Mouse (Mus musculus) E14TG2a.4 (cell line): ENCODE measurements around the gene Stk38.

Source experiments
- H3K27me3 ChIP-seq: 2 replicates; pipeline ENCODE4 v1.6.1; 2014; ENCODE audit warnings: low read length, control low read depth; ENCODE audit not compliant: insufficient read depth
- H3K36me3 ChIP-seq: 2 replicates; pipeline ENCODE4 v1.6.1; 2014; ENCODE audit warnings: low read length, control low read depth; ENCODE audit not compliant: insufficient read depth
- H3K4me1 ChIP-seq: replicated peaks from 2 replicates; pipeline ENCODE4 v1.6.1; 2014; ENCODE audit warnings: low read depth, low read length, control low read depth
- H3K4me3 ChIP-seq: replicated peaks from 2 replicates; pipeline ENCODE4 v1.5.1; 2014; ENCODE audit warnings: mild to moderate bottlenecking, low read length
- H3K9me3 ChIP-seq: 2 replicates; pipeline ENCODE4 v1.6.1; 2014; ENCODE audit warnings: low read length, control low read depth
- CTCF ChIP-seq: conservative IDR thresholded peaks from 2 replicates; pipeline ENCODE4 v1.5.1; 2014; ENCODE audit warnings: low read length
- NANOG ChIP-seq: IDR thresholded peaks from 2 replicates; pipeline ENCODE4 v1.6.1; 2014; ENCODE audit warnings: borderline replicate concordance, low read length, mixed read lengths
- POU5F1 ChIP-seq: IDR thresholded peaks from 2 replicates; pipeline ENCODE4 v1.6.1; 2014; ENCODE audit warnings: low read length, borderline replicate concordance

Gene Stk38

DNA sequence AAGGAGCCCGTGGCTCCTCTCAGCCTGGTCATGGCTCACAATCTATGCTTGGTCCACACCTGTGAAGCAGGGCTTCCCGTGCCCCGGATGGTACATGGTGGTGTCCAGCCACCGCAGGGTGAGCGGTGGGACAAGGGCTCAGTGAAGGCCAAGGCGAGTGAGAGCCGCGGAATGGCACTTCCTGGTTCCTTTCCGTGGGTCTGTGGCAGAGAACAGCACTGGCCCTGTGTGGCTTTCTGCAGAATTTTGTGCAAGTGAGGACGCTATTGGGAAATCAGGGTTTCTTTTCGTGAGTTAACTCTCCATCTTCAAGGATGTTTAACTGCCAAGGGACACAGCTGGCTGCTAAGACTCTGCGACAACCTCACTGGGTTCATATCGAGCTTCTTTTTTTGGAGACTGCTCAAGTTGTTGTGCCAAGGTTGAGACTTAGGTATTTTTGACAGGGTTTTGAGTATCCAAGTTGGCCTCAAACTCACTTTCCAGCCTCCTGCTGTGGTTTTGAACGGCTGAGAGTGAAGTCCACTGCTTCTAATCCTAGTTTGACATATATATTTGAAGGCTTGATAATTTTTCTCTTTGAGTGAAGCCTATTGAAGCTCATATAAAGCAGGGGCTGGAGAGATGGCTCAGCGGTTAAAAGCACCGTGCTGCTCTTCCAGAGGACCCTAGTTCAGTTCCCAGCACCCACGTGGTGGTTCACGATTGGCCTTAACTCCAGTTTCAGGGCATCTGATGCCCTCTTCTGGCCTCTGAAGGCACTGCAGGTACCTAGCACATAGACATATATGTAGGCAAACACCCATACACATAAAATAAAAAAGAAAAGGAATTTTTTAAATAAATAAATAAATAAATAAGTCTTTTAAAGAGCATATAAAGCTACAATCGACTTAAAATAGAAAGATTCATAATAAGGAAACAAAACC, 60.5 kb downstream of the Stk38 start:
- H3K4me1 ChIP-seq: peaks cover 29% of the 10 kb centered on the region
- TF ChIP-seq CTCF (peak; percentile 49), POU5F1 (no peak)
- peaks cover 7% of the 10 kb centered on the region for H3K9me3 ChIP-seq
- H3K27me3 ChIP-seq: no peaks in the 10 kb centered on the region
- H3K4me3 ChIP-seq: no peak overlapping the region
- H3K36me3 ChIP-seq: no peaks in the 10 kb centered on the region

DNA sequence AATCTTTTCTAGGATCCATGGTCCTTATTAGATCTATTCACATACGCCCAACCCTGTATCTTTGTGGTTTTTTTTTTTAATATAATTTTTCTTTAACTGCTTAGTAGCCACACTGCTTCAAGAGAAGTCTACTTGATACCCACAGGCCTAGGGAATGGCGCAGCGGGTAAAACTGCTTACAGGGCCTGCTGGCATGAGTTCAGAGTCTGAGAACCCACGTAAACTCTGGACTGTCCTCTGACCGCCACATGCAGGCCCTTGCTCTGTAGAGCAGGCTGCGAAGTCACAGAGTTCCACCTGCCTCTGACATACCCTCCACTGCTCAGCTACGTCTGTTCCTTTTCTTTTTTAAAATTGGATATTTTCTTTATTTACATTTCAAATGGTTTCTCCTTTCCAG, 63.3 kb downstream of the Stk38 start:
- TF ChIP-seq POU5F1: no peak
- no peak for TF ChIP-seq NANOG
- TF ChIP-seq CTCF: no peak
- Histone ChIP-seq H3K36me3 (no peaks in the 10 kb centered on the region), H3K27me3 (no peaks in the 10 kb centered on the region), H3K9me3 (peaks cover 32% of the 10 kb centered on the region), H3K4me1 (peaks cover 21% of the 10 kb centered on the region), H3K4me3 (no peak overlapping the region)

- Histone ChIP-seq H3K9me3 (peaks cover 37% of the 10 kb centered on the region), H3K4me3 (no peak within 1 kb of the TSS), H3K36me3 (no peaks in the 10 kb centered on the region), H3K4me1 (peaks cover 21% of the 10 kb centered on the region), H3K27me3 (no peaks in the 10 kb centered on the region)
- no peak for TF ChIP-seq CTCF
- TF ChIP-seq NANOG: no peak
- TF ChIP-seq POU5F1: no peak
Measured at GRCm38 (mm10) chr17:28943740-28944139, 64.1 kb downstream of the Stk38 start, which contains the start of gene Pxt1. TSS of gene Pxt1 (minus strand) at chr17:28943840.

DNA sequence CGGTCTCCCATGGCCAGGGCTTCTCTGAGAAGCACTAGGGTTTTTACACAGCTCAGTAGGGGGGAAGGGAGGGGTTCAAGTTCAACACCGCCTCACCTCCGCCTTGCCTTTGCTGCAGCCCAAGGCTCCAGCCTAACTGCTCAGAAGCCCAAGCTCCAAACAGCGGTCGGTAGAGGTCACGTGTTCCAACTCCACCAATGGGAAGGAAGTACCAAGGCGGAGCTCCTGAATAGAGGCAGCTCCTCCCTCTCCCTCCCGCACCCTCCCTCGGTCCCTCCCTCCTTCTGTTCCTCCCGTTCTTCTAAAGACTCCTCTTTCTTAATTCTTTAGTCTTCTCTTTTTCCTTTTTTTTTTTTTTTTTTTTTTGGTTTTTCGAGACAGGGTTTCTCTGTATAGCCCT, 65.7 kb downstream of the Stk38 start:
- H3K4me3 ChIP-seq: no peak overlapping the region
- TF ChIP-seq NANOG (no peak), CTCF (no peak), POU5F1 (no peak)
- no peaks in the 10 kb centered on the region for H3K36me3 ChIP-seq

DNA sequence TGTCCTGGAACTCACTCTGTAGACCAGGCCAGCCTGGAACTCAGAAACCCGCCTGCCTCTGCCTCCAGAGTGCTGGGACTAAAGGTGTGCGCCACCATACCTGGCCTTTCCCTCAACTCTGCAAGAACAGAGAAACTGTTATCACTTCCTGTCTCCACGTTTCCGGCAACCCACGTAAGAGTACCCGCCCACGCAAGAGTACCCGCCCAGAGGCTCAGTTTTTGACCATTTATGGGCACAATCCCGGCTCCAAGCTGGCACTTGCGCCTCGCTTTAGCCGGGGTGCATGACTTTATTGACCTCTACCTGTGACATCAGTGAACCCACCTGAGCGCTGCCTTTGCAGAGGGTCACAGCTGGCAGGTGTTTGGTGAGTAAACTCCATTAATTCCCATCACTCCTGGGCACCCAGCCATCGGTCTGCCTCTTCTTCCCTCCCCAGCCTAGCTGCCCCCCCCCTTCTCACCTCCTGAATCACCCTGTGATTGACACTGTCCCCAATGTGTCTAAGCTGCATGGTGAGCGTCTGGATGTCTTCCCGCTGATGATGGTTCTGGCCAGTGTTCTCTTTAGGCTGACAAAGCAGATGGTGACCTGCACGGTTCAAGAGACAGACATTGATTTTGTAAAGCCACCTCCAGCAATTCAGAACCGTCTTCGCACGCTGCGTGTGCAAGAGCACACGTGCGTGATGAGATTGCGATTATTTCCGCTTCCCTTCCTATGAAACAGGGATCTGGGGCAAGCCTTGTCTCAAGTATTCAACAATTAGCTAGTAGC, 66.8 kb downstream of the Stk38 start:
- H3K36me3 ChIP-seq: no peaks in the 10 kb centered on the region
- peaks cover 18% of the 10 kb centered on the region for H3K4me1 ChIP-seq
- peaks cover 53% of the 10 kb centered on the region for H3K9me3 ChIP-seq
- TF ChIP-seq POU5F1 (no peak), NANOG (no peak), CTCF (no peak)
- no peaks in the 10 kb centered on the region for H3K27me3 ChIP-seq
- H3K4me3 ChIP-seq: no peak overlapping the region

More for the DNA sequence above, 65.7 kb downstream of the Stk38 start:
- Histone ChIP-seq H3K4me1 (peaks cover 18% of the 10 kb centered on the region), H3K9me3 (peaks cover 43% of the 10 kb centered on the region), H3K27me3 (no peaks in the 10 kb centered on the region)

DNA sequence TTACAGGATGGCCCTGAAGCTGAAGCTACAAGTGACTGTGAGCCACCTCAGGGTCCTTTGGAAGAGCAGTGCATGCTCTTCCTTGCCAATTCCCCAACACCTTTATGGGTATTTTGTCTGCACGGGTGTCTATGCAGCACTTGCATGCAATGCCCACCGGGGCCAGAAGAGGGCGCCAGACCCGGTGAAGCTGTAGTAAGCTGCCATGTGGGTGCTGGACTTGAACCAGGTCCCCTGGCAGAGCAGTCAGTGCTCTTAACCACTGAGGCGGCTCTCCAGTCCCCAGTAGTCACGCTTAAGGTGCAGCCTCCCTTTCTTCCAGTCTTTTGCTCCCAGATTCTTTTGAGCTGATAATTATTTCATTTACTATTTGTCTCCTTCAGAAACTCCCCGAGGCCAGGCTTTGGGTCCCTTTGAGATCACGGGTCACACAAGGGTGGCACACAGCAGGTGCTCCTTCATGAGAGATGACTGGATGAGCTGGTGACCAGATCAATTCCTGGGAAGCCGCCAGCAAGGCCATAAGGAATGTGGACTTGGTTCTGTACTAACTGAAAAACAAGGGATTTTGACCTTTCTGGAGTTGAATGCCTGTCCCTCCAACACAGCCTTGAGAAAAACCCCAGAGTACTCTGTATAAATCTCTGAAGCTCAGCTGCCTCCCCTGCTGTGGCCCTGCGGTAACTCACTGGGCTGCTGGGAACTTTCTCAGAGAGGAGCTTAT, 71.0 kb downstream of the Stk38 start:
- Histone ChIP-seq H3K36me3 (no peaks in the 10 kb centered on the region), H3K27me3 (no peaks in the 10 kb centered on the region), H3K9me3 (peaks cover 65% of the 10 kb centered on the region), H3K4me3 (peak overlapping the region; percentile 17; the same call in 1 of the 2 replicates), H3K4me1 (peaks cover 11% of the 10 kb centered on the region)
- no peak for TF ChIP-seq POU5F1
- peak; percentile 51 for TF ChIP-seq CTCF
- no peak for TF ChIP-seq NANOG

- H3K36me3 ChIP-seq: no peaks in the 10 kb centered on the region
- peaks cover 59% of the 10 kb centered on the region for H3K9me3 ChIP-seq
- TF ChIP-seq CTCF (no peak), POU5F1 (no peak), NANOG (no peak)
- no peak overlapping the region for H3K4me3 ChIP-seq
- peaks cover 15% of the 10 kb centered on the region for H3K4me1 ChIP-seq
- H3K27me3 ChIP-seq: no peaks in the 10 kb centered on the region
Measured at GRCm38 (mm10) chr17:28936133-28936532, 71.7 kb downstream of the Stk38 start.
